5 mouse cellular contexts compared by ENCODE assay signal in genomic region chrX:126685020-126685419, GRCm38 (mm10).
DNase-seq lines count a peak whose midpoint lies in the region; TF ChIP-seq lines count a peak whose summit lies in the region.
"Not testable (repeated sequence)": the region's sequence is repeated elsewhere in the genome, so short reads cannot be mapped to it uniquely, and the experiment has no call there.

No protein-coding gene starts in this region.

- TF ChIP-seq EP300 in MEL (IDR thresholded peaks at IDR 0.05; ENCODE audit: low read depth in 1 of 2, low read length in 2 of 2) = not testable (repeated sequence)

- not testable (repeated sequence) for H3K27me3 ChIP-seq in MEL (ENCODE audit: control insufficient read depth in 1 of 2, insufficient read depth in 2 of 2, low read length in 2 of 2)

- not testable (repeated sequence) for H3K9me3 ChIP-seq in MEL (replicated peaks; ENCODE audit: insufficient read depth, low read length)

- TF ChIP-seq RAD21 in MEL (IDR thresholded peaks at IDR 0.05; ENCODE audit: low read depth, low read length) = not testable (repeated sequence)

- H3K79me2 ChIP-seq in MEL (ENCODE audit: control insufficient read depth, insufficient read depth, low read length, poor library complexity) = not testable (repeated sequence)

- not testable (repeated sequence) for H3K27ac ChIP-seq in MEL (ENCODE audit: control insufficient read depth, low read depth, low read length)

- H3K36me3 ChIP-seq in MEL (ENCODE audit: control insufficient read depth in 1 of 2, insufficient read depth in 2 of 2, low read length in 2 of 2) = not testable (repeated sequence)

- not testable (repeated sequence) for H3K4me1 ChIP-seq in MEL (ENCODE audit: control insufficient read depth in 1 of 2, insufficient read depth in 2 of 2, low read length in 2 of 2)

- H3K9ac ChIP-seq in MEL (ENCODE audit: control insufficient read depth, low read depth, low read length, poor library complexity, severe bottlenecking) = not testable (repeated sequence)

- peak; percentile 38 for DNase-seq in 3T3-L1 (ENCODE audit: low read depth, low spot score)
- DNase-seq in A20 (ENCODE audit: low read depth, low spot score) = peak; percentile 5
- peak; percentile 64 for DNase-seq in MEL (ENCODE audit: low read depth, low spot score)
- DNase-seq in R1 (ENCODE audit: low read depth, low spot score) = peak; percentile 15
- peak; percentile 3 for DNase-seq in adipocyte (ENCODE audit: low spot score)

- not testable (repeated sequence) for TF ChIP-seq CTCF in MEL (IDR thresholded peaks at IDR 0.05 in 2 of 3, conservative IDR thresholded peaks at IDR 0.05 in 1 of 3; ENCODE audit: control insufficient read depth in 1 of 3, insufficient read depth in 1 of 3, low read depth in 2 of 3, low read length in 3 of 3, poor library complexity in 1 of 3, severe bottlenecking in 1 of 3)

- not testable (repeated sequence) for TF ChIP-seq POLR2A in MEL (IDR thresholded peaks at IDR 0.05; ENCODE audit: control insufficient read depth in 1 of 2, insufficient read depth in 1 of 2, low read depth in 1 of 2, low read length in 2 of 2, poor library complexity in 1 of 2)

- not testable (repeated sequence) for H3K4me3 ChIP-seq in MEL (ENCODE audit: control insufficient read depth in 1 of 2, insufficient read depth in 1 of 2, low read depth in 2 of 2, low read length in 2 of 2)

Comparison
In these comparisons a context has a peak if more than half of its experiments do, and no peak if none do; other contexts are left out.
1. DNase-seq: peak in every context shown above with its lines; median percentile 64 in MEL; 38 in 3T3-L1; 15 in R1; 5 in A20; 3 in adipocyte.